In the genomic region with DNA sequence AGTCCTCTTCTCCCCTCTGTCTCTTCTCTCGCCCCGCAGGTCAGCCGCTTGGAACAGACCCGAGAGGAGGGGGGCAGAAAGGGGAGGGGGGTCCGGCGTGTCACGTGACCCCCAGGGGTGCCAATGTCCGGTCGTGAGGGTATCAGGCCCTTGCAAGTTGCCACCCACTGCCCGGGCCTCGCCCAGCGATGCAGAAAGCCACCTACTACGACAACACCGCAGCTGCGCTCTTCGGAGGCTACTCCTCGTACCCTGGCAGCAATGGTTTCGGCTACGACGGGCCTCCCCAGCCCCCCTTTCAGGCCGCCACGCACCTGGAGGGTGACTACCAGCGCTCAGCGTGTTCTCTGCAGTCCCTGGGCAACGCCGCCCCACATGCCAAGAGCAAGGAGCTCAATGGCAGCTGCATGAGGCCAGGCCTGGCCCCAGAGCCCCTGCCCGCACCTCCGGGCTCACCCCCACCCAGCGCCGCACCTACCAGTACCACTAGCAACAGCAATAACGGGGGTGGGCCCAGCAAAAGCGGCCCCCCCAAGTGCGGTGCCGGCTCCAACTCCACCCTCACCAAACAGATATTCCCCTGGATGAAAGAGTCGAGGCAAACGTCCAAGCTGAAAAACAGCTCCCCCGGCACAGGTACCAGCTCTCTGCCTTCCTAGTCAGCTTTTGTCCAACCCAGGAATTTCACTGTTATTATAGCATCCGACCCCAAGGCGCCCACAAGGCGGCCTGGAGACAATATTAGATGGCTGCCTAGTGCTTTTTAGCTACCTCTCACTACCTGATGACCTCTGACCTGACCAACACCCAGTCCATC, we compare ENCODE assay signal across 12 mouse cellular contexts. TPM values are rescaled to one million over a fixed set of nuclear protein-coding genes. Genes with fewer than 3 reads are reported as not detected.
DNase-seq lines count a peak whose midpoint lies in the region; ATAC-seq and TF ChIP-seq lines count a peak whose summit lies in the region.
"Had no signal": no experiment of that assay in that cellular context is flagged by ENCODE, and none has a peak within 500 bp of the region (broad histone marks: within the 10 kb centered on the region; RNA-seq: fewer than 3 reads in every experiment).

No protein-coding gene starts in this region.

- DNase-seq in forebrain, embryonic 11.5 days (ENCODE audit: low spot score): peak; percentile 59
- no peak for DNase-seq in forebrain, postnatal 0 days
- peak; percentile 64 for DNase-seq in limb, embryonic 11.5 days (ENCODE audit: low spot score)
- DNase-seq in gastrocnemius, postnatal 10 days: no peak
- no peak for DNase-seq in left cerebral cortex, adult 9 months (ENCODE audit: low spot score in 2 of 2)
- no peak for DNase-seq in left cerebral cortex, adult 8-10 months (ENCODE audit: low spot score in 2 of 2)

- under 1% methylated on average over 39 of the region's 40 CpGs for WGBS in forebrain, embryonic 11.5 days
- 3% methylated on average over 40 of the region's 40 CpGs for WGBS in forebrain, postnatal 0 days
- WGBS in hindbrain, embryonic 15.5 days: 3% methylated on average over 38 of the region's 40 CpGs
- WGBS in limb, embryonic 11.5 days: 4% methylated on average over 39 of the region's 40 CpGs

- H3K4me1 ChIP-seq in forebrain, embryonic 11.5 days (replicated peaks; ENCODE audit: control insufficient read depth, insufficient read depth, low read length): 0 out of 2 replicates have a peak, but pooled peaks cover 2% of the 10 kb centered on the region
- no peaks in the 10 kb centered on the region for H3K4me1 ChIP-seq in forebrain, postnatal 0 days (ENCODE audit: insufficient read depth)
- H3K4me1 ChIP-seq in E14TG2a.4 (replicated peaks; ENCODE audit: low read depth, low read length): peaks cover 39% of the 10 kb centered on the region
- H3K4me1 ChIP-seq in hindbrain, embryonic 15.5 days (replicated peaks): peaks cover 59% of the 10 kb centered on the region
- H3K4me1 ChIP-seq in limb, embryonic 11.5 days (ENCODE audit: control insufficient read depth, insufficient read depth, low read length): peaks cover 43% of the 10 kb centered on the region

- peaks cover 94% of the 10 kb centered on the region for H3K27me3 ChIP-seq in forebrain, embryonic 11.5 days (ENCODE audit: control insufficient read depth, insufficient read depth, low read length)
- H3K27me3 ChIP-seq in forebrain, postnatal 0 days (ENCODE audit: insufficient read depth, low read length): peaks cover 91% of the 10 kb centered on the region
- H3K27me3 ChIP-seq in E14TG2a.4 (ENCODE audit: insufficient read depth, low read length): peaks cover 95% of the 10 kb centered on the region
- peaks cover 20% of the 10 kb centered on the region for H3K27me3 ChIP-seq in hindbrain, embryonic 15.5 days
- H3K27me3 ChIP-seq in limb, embryonic 11.5 days (ENCODE audit: control insufficient read depth, insufficient read depth, low read length): peaks cover 89% of the 10 kb centered on the region

- H3K36me3 ChIP-seq in forebrain, embryonic 11.5 days (ENCODE audit: control insufficient read depth, insufficient read depth, low read length): no peaks in the 10 kb centered on the region
- H3K36me3 ChIP-seq in forebrain, postnatal 0 days (ENCODE audit: insufficient read depth): no peaks in the 10 kb centered on the region
- H3K36me3 ChIP-seq in E14TG2a.4 (ENCODE audit: insufficient read depth, low read length): no peaks in the 10 kb centered on the region
- H3K36me3 ChIP-seq in hindbrain, embryonic 15.5 days: no peaks in the 10 kb centered on the region
- H3K36me3 ChIP-seq in limb, embryonic 11.5 days (ENCODE audit: control insufficient read depth, insufficient read depth, low read length): no peaks in the 10 kb centered on the region
- H3K36me3 ChIP-seq: embryonic facial prominence, embryonic 13.5 days had no signal

- no peak overlapping the region for H3K4me2 ChIP-seq in forebrain, embryonic 11.5 days (ENCODE audit: low read depth, low read length, severe bottlenecking)
- H3K4me2 ChIP-seq in forebrain, postnatal 0 days (ENCODE audit: low read depth): no peak overlapping the region
- H3K4me2 ChIP-seq in hindbrain, embryonic 15.5 days: peak overlapping the region; percentile 59
- H3K4me2 ChIP-seq in limb, embryonic 11.5 days (ENCODE audit: low read depth, severe bottlenecking): peak overlapping the region; percentile 22; the same call in 1 of the 2 replicates

- H3K4me3 ChIP-seq in forebrain, embryonic 11.5 days (ENCODE audit: low read depth, low read length): no peak overlapping the region
- H3K4me3 ChIP-seq in forebrain, postnatal 0 days (ENCODE audit: low read depth, low read length): no peak overlapping the region
- peak overlapping the region; percentile 26; the same call in 1 of the 2 replicates for H3K4me3 ChIP-seq in E14TG2a.4 (replicated peaks; ENCODE audit: low read length)
- H3K4me3 ChIP-seq in hindbrain, embryonic 15.5 days: peak overlapping the region; percentile 43
- H3K4me3 ChIP-seq in limb, embryonic 11.5 days (ENCODE audit: low read depth, low read length): no peak overlapping the region
- H3K4me3 ChIP-seq: embryonic facial prominence, embryonic 13.5 days had no signal

- no peaks in the 10 kb centered on the region for H3K9me3 ChIP-seq in forebrain, embryonic 11.5 days (ENCODE audit: control insufficient read depth, low read length)
- no peaks in the 10 kb centered on the region for H3K9me3 ChIP-seq in forebrain, postnatal 0 days (ENCODE audit: low read length)
- H3K9me3 ChIP-seq in E14TG2a.4 (ENCODE audit: low read length): no peaks in the 10 kb centered on the region
- H3K9me3 ChIP-seq in hindbrain, embryonic 15.5 days: no peaks in the 10 kb centered on the region
- no peaks in the 10 kb centered on the region for H3K9me3 ChIP-seq in limb, embryonic 11.5 days (ENCODE audit: control insufficient read depth, low read length)
- H3K9me3 ChIP-seq: embryonic facial prominence, embryonic 13.5 days had no signal

- no peak for ATAC-seq in forebrain, embryonic 11.5 days (replicated peaks; ENCODE audit: low FRiP score)
- no peak for ATAC-seq in forebrain, postnatal 0 days
- ATAC-seq in hindbrain, embryonic 15.5 days (ENCODE audit: low FRiP score, low read depth): no peak
- ATAC-seq in limb, embryonic 11.5 days (ENCODE audit: insufficient number of reproducible peaks, low FRiP score, low TSS enrichment, low read depth): peak; percentile 32; the same call in 1 of the 2 replicates

- H3K27ac ChIP-seq in forebrain, embryonic 11.5 days (ENCODE audit: low read depth, low read length): no peak overlapping the region
- no peak overlapping the region for H3K27ac ChIP-seq in forebrain, postnatal 0 days (ENCODE audit: low read depth, low read length)
- peak overlapping the region; percentile 96 for H3K27ac ChIP-seq in hindbrain, embryonic 15.5 days (replicated peaks)
- H3K27ac ChIP-seq in limb, embryonic 11.5 days (replicated peaks; ENCODE audit: low read depth, low read length): 0 out of 2 replicates have a peak overlapping the region, but pooled peaks have one; percentile 4
- H3K27ac ChIP-seq: embryonic facial prominence, embryonic 13.5 days had no signal

- H3K9ac ChIP-seq in forebrain, embryonic 11.5 days (ENCODE audit: low read length): no peak overlapping the region
- no peak overlapping the region for H3K9ac ChIP-seq in forebrain, postnatal 0 days
- peak overlapping the region; percentile 63 for H3K9ac ChIP-seq in hindbrain, embryonic 15.5 days
- H3K9ac ChIP-seq in limb, embryonic 11.5 days (ENCODE audit: low read length): peak overlapping the region; percentile 17; the same call in 1 of the 2 replicates
- H3K9ac ChIP-seq: embryonic facial prominence, embryonic 13.5 days had no signal

- no peak for TF ChIP-seq CTCF in forebrain, postnatal 0 days (IDR thresholded peaks at IDR 0.05; ENCODE audit: low read depth)
- no peak for TF ChIP-seq CTCF in E14TG2a.4 (conservative IDR thresholded peaks at IDR 0.05; ENCODE audit: low read length)

RNA-seq across cellular contexts. Expression of a gene that starts 6.1 kb away (rescaled TPM):
- 0.12 TPM in 1 of 2 replicates, not detected in the other for polyA plus RNA-seq in forebrain, embryonic 11.5 days (2014; fragmentation: Nextera tagmentation; extraction: Ambion mirVana)
- total RNA-seq in forebrain, postnatal 0 days (2014; rRNA removed): not detected in 2 replicates
- polyA plus RNA-seq in forebrain, postnatal 0 days (2015; fragmentation: Nextera tagmentation; extraction: Ambion mirVana): not detected in 2 replicates
- polyA plus RNA-seq in hindbrain, embryonic 15.5 days (2015; fragmentation: Nextera tagmentation; extraction: Ambion mirVana): 26.8 and 32.9 TPM in 2 replicates
- polyA plus RNA-seq in limb, embryonic 11.5 days (2014; fragmentation: Nextera tagmentation; extraction: Ambion mirVana): 7.5 and 10.7 TPM in 2 replicates
- total RNA-seq in gastrocnemius, postnatal 10 days (2021): 1 to 10 TPM in 1 of 2 experiments, under 1 TPM in 1; 0.66 to 1.3 TPM
- not detected for total RNA-seq in left cerebral cortex, adult 8-10 months (2022)
- total RNA-seq: left cerebral cortex, postnatal 14 days; monocyte, adult 5-6 weeks had no signal

RNA-seq across cellular contexts. Expression of a gene that starts 21.1 kb away (rescaled TPM):
- polyA plus RNA-seq in forebrain, embryonic 11.5 days (2014; fragmentation: Nextera tagmentation; extraction: Ambion mirVana): not detected in 2 replicates
- not detected in 2 replicates for total RNA-seq in forebrain, postnatal 0 days (2014; rRNA removed)
- not detected in 2 replicates for polyA plus RNA-seq in forebrain, postnatal 0 days (2015; fragmentation: Nextera tagmentation; extraction: Ambion mirVana)
- 12.8 and 13.2 TPM in 2 replicates for polyA plus RNA-seq in hindbrain, embryonic 15.5 days (2015; fragmentation: Nextera tagmentation; extraction: Ambion mirVana)
- polyA plus RNA-seq in limb, embryonic 11.5 days (2014; fragmentation: Nextera tagmentation; extraction: Ambion mirVana): 0.68 and 0.78 TPM in 2 replicates
- 1 to 10 TPM in 1 of 2 experiments, under 1 TPM in 1; 0.89 to 1.6 TPM for total RNA-seq in gastrocnemius, postnatal 10 days (2021)
- total RNA-seq in left cerebral cortex, adult 8-10 months (2022): not detected
- total RNA-seq: left cerebral cortex, postnatal 14 days had no signal
- polyA plus RNA-seq: embryonic facial prominence, embryonic 13.5 days had no signal

RNA-seq across cellular contexts. Expression of a gene that starts 21.3 kb away (rescaled TPM):
- not detected in 2 replicates for polyA plus RNA-seq in forebrain, embryonic 11.5 days (2014; fragmentation: Nextera tagmentation; extraction: Ambion mirVana)
- total RNA-seq in forebrain, postnatal 0 days (2014; rRNA removed): not detected in 2 replicates
- not detected in 2 replicates for polyA plus RNA-seq in forebrain, postnatal 0 days (2015; fragmentation: Nextera tagmentation; extraction: Ambion mirVana)
- polyA plus RNA-seq in hindbrain, embryonic 15.5 days (2015; fragmentation: Nextera tagmentation; extraction: Ambion mirVana): 0.30 and 0.52 TPM in 2 replicates
- polyA plus RNA-seq in limb, embryonic 11.5 days (2014; fragmentation: Nextera tagmentation; extraction: Ambion mirVana): 0.58 TPM in 1 of 2 replicates, not detected in the other
- total RNA-seq in gastrocnemius, postnatal 10 days (2021): not detected
- total RNA-seq in left cerebral cortex, adult 8-10 months (2022): not detected
- total RNA-seq: granulocyte monocyte progenitor cell, adult 5-6 weeks; left cerebral cortex, postnatal 14 days; monocyte, adult 5-6 weeks had no signal
- polyA plus RNA-seq: embryonic facial prominence, embryonic 13.5 days had no signal

RNA-seq across cellular contexts. Expression of a gene that starts 26.2 kb away (rescaled TPM):
- not detected in 2 replicates for polyA plus RNA-seq in forebrain, embryonic 11.5 days (2014; fragmentation: Nextera tagmentation; extraction: Ambion mirVana)
- not detected in 2 replicates for total RNA-seq in forebrain, postnatal 0 days (2014; rRNA removed)
- polyA plus RNA-seq in forebrain, postnatal 0 days (2015; fragmentation: Nextera tagmentation; extraction: Ambion mirVana): not detected in 2 replicates
- polyA plus RNA-seq in hindbrain, embryonic 15.5 days (2015; fragmentation: Nextera tagmentation; extraction: Ambion mirVana): 3.5 and 3.8 TPM in 2 replicates
- 0.33 and 0.45 TPM in 2 replicates for polyA plus RNA-seq in limb, embryonic 11.5 days (2014; fragmentation: Nextera tagmentation; extraction: Ambion mirVana)
- total RNA-seq in gastrocnemius, postnatal 10 days (2021): 1 to 10 TPM in 1 of 2 experiments, under 1 TPM in 1; 0.45 to 1.1 TPM
- under 1 TPM in 1 of 4 experiments, not detected in 3; 0.11 TPM for total RNA-seq in left cerebral cortex, adult 8-10 months (2022)
- total RNA-seq: left cerebral cortex, postnatal 14 days had no signal

RNA-seq across cellular contexts. Expression of a gene that starts 41.1 kb away (rescaled TPM):
- 0.21 TPM in 1 of 2 replicates, not detected in the other for polyA plus RNA-seq in forebrain, embryonic 11.5 days (2014; fragmentation: Nextera tagmentation; extraction: Ambion mirVana)
- not detected in 2 replicates for total RNA-seq in forebrain, postnatal 0 days (2014; rRNA removed)
- polyA plus RNA-seq in forebrain, postnatal 0 days (2015; fragmentation: Nextera tagmentation; extraction: Ambion mirVana): not detected in 2 replicates
- 115 and 140 TPM in 2 replicates for polyA plus RNA-seq in hindbrain, embryonic 15.5 days (2015; fragmentation: Nextera tagmentation; extraction: Ambion mirVana)
- polyA plus RNA-seq in limb, embryonic 11.5 days (2014; fragmentation: Nextera tagmentation; extraction: Ambion mirVana): 2.1 and 2.6 TPM in 2 replicates
- 1 to 10 TPM in 1 of 2 experiments, under 1 TPM in 1; 0.89 to 1.3 TPM for total RNA-seq in gastrocnemius, postnatal 10 days (2021)
- total RNA-seq in left cerebral cortex, adult 8-10 months (2022): not detected
- total RNA-seq: left cerebral cortex, postnatal 14 days; monocyte, adult 5-6 weeks had no signal

Comparison
In these comparisons a context has a peak if more than half of its experiments do, and no peak if none do; other contexts are left out.
1. DNase-seq: peak in forebrain, embryonic 11.5 days (single experiment) and limb, embryonic 11.5 days (single experiment); none in forebrain, postnatal 0 days (single experiment), gastrocnemius, postnatal 10 days (single experiment), left cerebral cortex, adult 9 months (0 of 2) and left cerebral cortex, adult 8-10 months (0 of 2).
2. H3K27ac ChIP-seq: peak in hindbrain, embryonic 15.5 days (single experiment) and limb, embryonic 11.5 days (single experiment); none in forebrain, embryonic 11.5 days (single experiment) and forebrain, postnatal 0 days (single experiment).
3. H3K4me2 ChIP-seq: peak in hindbrain, embryonic 15.5 days (single experiment) and limb, embryonic 11.5 days (single experiment); none in forebrain, embryonic 11.5 days (single experiment) and forebrain, postnatal 0 days (single experiment).
4. H3K4me3 ChIP-seq: peak in E14TG2a.4 (single experiment) and hindbrain, embryonic 15.5 days (single experiment); none in forebrain, embryonic 11.5 days (single experiment), forebrain, postnatal 0 days (single experiment) and limb, embryonic 11.5 days (single experiment).
5. H3K9ac ChIP-seq: peak in hindbrain, embryonic 15.5 days (single experiment) and limb, embryonic 11.5 days (single experiment); none in forebrain, embryonic 11.5 days (single experiment) and forebrain, postnatal 0 days (single experiment).